Mouse (Mus musculus): Measurements from ENCODE around the gene Atp2b2. TPM values are rescaled to one million over a fixed set of nuclear protein-coding genes. Genes with fewer than 3 reads are reported as not detected.

Atp2b2 gene
- polyA plus RNA-seq, 1 experiment: 0.07 TPM

GRCm38 (mm10) chr6:113959336-113959735 is 83.1 kb downstream of the Atp2b2 start:
- Histone ChIP-seq H3K27me3 (ENCODE audit: control insufficient read depth, insufficient read depth, low read length) (no peaks in the 10 kb centered on the region), H3K27ac (ENCODE audit: insufficient read depth, low read length) (no peak overlapping the region), H3K36me3 (ENCODE audit: control insufficient read depth, insufficient read depth, low read length) (no peaks in the 10 kb centered on the region), H3K4me1 (ENCODE audit: control insufficient read depth, insufficient read depth, insufficient read length) (no peaks in the 10 kb centered on the region), H3K4me3 (ENCODE audit: extremely low read depth, insufficient read depth, insufficient read length) (no peak overlapping the region)
- no peak for DNase-seq (ENCODE audit: low read depth in 1 of 2, low spot score in 2 of 2)
- TF ChIP-seq CTCF (IDR thresholded peaks at IDR 0.05; ENCODE audit: extremely low read depth, insufficient read depth, insufficient read length, insufficient replicate concordance) (no peak), POLR2A (IDR thresholded peaks at IDR 0.05; ENCODE audit: low read depth, low read length) (no peak)
- 76% methylated on average over 1 of the region's 1 CpGs for WGBS

- Histone ChIP-seq H3K27me3 (ENCODE audit: control insufficient read depth, insufficient read depth, low read length) (no peaks in the 10 kb centered on the region), H3K36me3 (ENCODE audit: control insufficient read depth, insufficient read depth, low read length) (no peaks in the 10 kb centered on the region), H3K27ac (ENCODE audit: insufficient read depth, low read length) (no peak overlapping the region), H3K4me3 (ENCODE audit: extremely low read depth, insufficient read depth, insufficient read length) (no peak overlapping the region), H3K4me1 (ENCODE audit: control insufficient read depth, insufficient read depth, insufficient read length) (no peaks in the 10 kb centered on the region)
- 64% methylated on average over 2 of the region's 2 CpGs for WGBS
- no peak for TF ChIP-seq POLR2A (IDR thresholded peaks at IDR 0.05; ENCODE audit: low read depth, low read length)
- TF ChIP-seq CTCF (IDR thresholded peaks at IDR 0.05; ENCODE audit: extremely low read depth, insufficient read depth, insufficient read length, insufficient replicate concordance): no peak
- no peak for DNase-seq (ENCODE audit: low read depth in 1 of 2, low spot score in 2 of 2)
These were observed 83.7 kb downstream of the Atp2b2 start for GRCm38 (mm10) chr6:113958714-113959113.

- Histone ChIP-seq H3K4me3 (ENCODE audit: extremely low read depth, insufficient read depth, insufficient read length) (no peak overlapping the region), H3K36me3 (ENCODE audit: control insufficient read depth, insufficient read depth, low read length) (no peaks in the 10 kb centered on the region), H3K27me3 (ENCODE audit: control insufficient read depth, insufficient read depth, low read length) (no peaks in the 10 kb centered on the region), H3K27ac (ENCODE audit: insufficient read depth, low read length) (no peak overlapping the region), H3K4me1 (ENCODE audit: control insufficient read depth, insufficient read depth, insufficient read length) (no peaks in the 10 kb centered on the region)
- DNase-seq (ENCODE audit: low read depth in 1 of 2, low spot score in 2 of 2): no peak
- 84% methylated on average over 5 of the region's 5 CpGs for WGBS
- TF ChIP-seq POLR2A (IDR thresholded peaks at IDR 0.05; ENCODE audit: low read depth, low read length) (no peak), CTCF (IDR thresholded peaks at IDR 0.05; ENCODE audit: extremely low read depth, insufficient read depth, insufficient read length, insufficient replicate concordance) (no peak)
These were observed 84.4 kb downstream of the Atp2b2 start for GRCm38 (mm10) chr6:113958003-113958402.

- WGBS: 80% methylated on average over 19 of the region's 19 CpGs
- no peak for DNase-seq (ENCODE audit: low read depth in 1 of 2, low spot score in 2 of 2)
- TF ChIP-seq CTCF (IDR thresholded peaks at IDR 0.05; ENCODE audit: extremely low read depth, insufficient read depth, insufficient read length, insufficient replicate concordance): no peak
- no peak for TF ChIP-seq POLR2A (IDR thresholded peaks at IDR 0.05; ENCODE audit: low read depth, low read length)
- Histone ChIP-seq H3K27me3 (ENCODE audit: control insufficient read depth, insufficient read depth, low read length) (no peaks in the 10 kb centered on the region), H3K4me3 (ENCODE audit: extremely low read depth, insufficient read depth, insufficient read length) (no peak overlapping the region), H3K36me3 (ENCODE audit: control insufficient read depth, insufficient read depth, low read length) (no peaks in the 10 kb centered on the region), H3K4me1 (ENCODE audit: control insufficient read depth, insufficient read depth, insufficient read length) (no peaks in the 10 kb centered on the region), H3K27ac (ENCODE audit: insufficient read depth, low read length) (no peak overlapping the region)
These were observed 85.0 kb downstream of the Atp2b2 start for GRCm38 (mm10) chr6:113957232-113957940.

- no peak for TF ChIP-seq CTCF (IDR thresholded peaks at IDR 0.05; ENCODE audit: extremely low read depth, insufficient read depth, insufficient read length, insufficient replicate concordance)
- no peak for TF ChIP-seq POLR2A (IDR thresholded peaks at IDR 0.05; ENCODE audit: low read depth, low read length)
- 91% methylated on average over 8 of the region's 8 CpGs for WGBS
- DNase-seq (ENCODE audit: low read depth in 1 of 2, low spot score in 2 of 2): no peak
These were observed 94.9 kb downstream of the Atp2b2 start for GRCm38 (mm10) chr6:113947515-113947914.

GRCm38 (mm10) chr6:113942355-113942754 is 100.1 kb downstream of the Atp2b2 start:
- 52% methylated on average over 12 of the region's 12 CpGs for WGBS
- Histone ChIP-seq H3K36me3 (ENCODE audit: control insufficient read depth, insufficient read depth, low read length) (no peaks in the 10 kb centered on the region), H3K4me3 (ENCODE audit: extremely low read depth, insufficient read depth, insufficient read length) (no peak overlapping the region), H3K27ac (ENCODE audit: insufficient read depth, low read length) (no peak overlapping the region), H3K27me3 (ENCODE audit: control insufficient read depth, insufficient read depth, low read length) (no peaks in the 10 kb centered on the region), H3K4me1 (ENCODE audit: control insufficient read depth, insufficient read depth, insufficient read length) (no peaks in the 10 kb centered on the region)
- no peak for DNase-seq (ENCODE audit: low read depth in 1 of 2, low spot score in 2 of 2)
- no peak for TF ChIP-seq CTCF (IDR thresholded peaks at IDR 0.05; ENCODE audit: extremely low read depth, insufficient read depth, insufficient read length, insufficient replicate concordance)
- no peak for TF ChIP-seq POLR2A (IDR thresholded peaks at IDR 0.05; ENCODE audit: low read depth, low read length)

More at GRCm38 (mm10) chr6:113947515-113947914, 94.9 kb downstream of the Atp2b2 start:
- Histone ChIP-seq H3K4me1 (ENCODE audit: control insufficient read depth, insufficient read depth, insufficient read length) (no peaks in the 10 kb centered on the region), H3K36me3 (ENCODE audit: control insufficient read depth, insufficient read depth, low read length) (no peaks in the 10 kb centered on the region), H3K4me3 (ENCODE audit: extremely low read depth, insufficient read depth, insufficient read length) (no peak overlapping the region), H3K27ac (ENCODE audit: insufficient read depth, low read length) (no peak overlapping the region), H3K27me3 (ENCODE audit: control insufficient read depth, insufficient read depth, low read length) (no peaks in the 10 kb centered on the region)

- DNase-seq (ENCODE audit: low read depth in 1 of 2, low spot score in 2 of 2): no peak
- H3K27me3 ChIP-seq (ENCODE audit: control insufficient read depth, insufficient read depth, low read length): no peaks in the 10 kb centered on the region
- 84% methylated on average over 5 of the region's 5 CpGs for WGBS
These were observed 101.1 kb downstream of the Atp2b2 start for GRCm38 (mm10) chr6:113941324-113941723.

More at GRCm38 (mm10) chr6:113941324-113941723, 101.1 kb downstream of the Atp2b2 start:
- Histone ChIP-seq H3K36me3 (ENCODE audit: control insufficient read depth, insufficient read depth, low read length) (no peaks in the 10 kb centered on the region), H3K27ac (ENCODE audit: insufficient read depth, low read length) (no peak overlapping the region), H3K4me3 (ENCODE audit: extremely low read depth, insufficient read depth, insufficient read length) (no peak overlapping the region), H3K4me1 (ENCODE audit: control insufficient read depth, insufficient read depth, insufficient read length) (no peaks in the 10 kb centered on the region)
- TF ChIP-seq CTCF (IDR thresholded peaks at IDR 0.05; ENCODE audit: extremely low read depth, insufficient read depth, insufficient read length, insufficient replicate concordance): no peak
- no peak for TF ChIP-seq POLR2A (IDR thresholded peaks at IDR 0.05; ENCODE audit: low read depth, low read length)
